Mouse (Mus musculus) kidney, adult 18-20 months (tissue): ENCODE results near the gene Twsg1.
"Not testable (repeated sequence)": the region's sequence is repeated elsewhere in the genome, so short reads cannot be mapped to it uniquely, and the experiment has no call there.

Source experiments
- DNase-seq: peaks from one replicate; pipeline ENCODE4 v3.0.0; 2021

The Twsg1 gene

GRCm38 (mm10) chr17:65950622-65951404 is at the start of gene Twsg1:
TSS of gene Twsg1 (minus strand) at chr17:65951226.
- DNase-seq: peak; percentile 98

GRCm38 (mm10) chr17:65988151-65988820 is 37.3 kb upstream of the Twsg1 start:
- no peak for DNase-seq

GRCm38 (mm10) chr17:65976720-65977119 is 25.7 kb upstream of the Twsg1 start:
- DNase-seq: not testable (repeated sequence)

- no peak for DNase-seq
These were observed 16.7 kb upstream of the Twsg1 start for GRCm38 (mm10) chr17:65967751-65968150.

GRCm38 (mm10) chr17:65962263-65962662 is 11.2 kb upstream of the Twsg1 start:
- no peak for DNase-seq

- DNase-seq: no peak
These were observed 10.6 kb upstream of the Twsg1 start for GRCm38 (mm10) chr17:65961606-65962136.

GRCm38 (mm10) chr17:65959011-65959410 is 8.0 kb upstream of the Twsg1 start:
- DNase-seq: no peak

GRCm38 (mm10) chr17:65958366-65958765 is 7.3 kb upstream of the Twsg1 start:
- DNase-seq: no peak

- DNase-seq: no peak
These were observed 6.8 kb upstream of the Twsg1 start for GRCm38 (mm10) chr17:65957782-65958325.

- no peak for DNase-seq
These were observed 6.2 kb upstream of the Twsg1 start for GRCm38 (mm10) chr17:65956993-65957781.

- no peak for DNase-seq
These were observed 5.1 kb upstream of the Twsg1 start for GRCm38 (mm10) chr17:65956140-65956539.

- DNase-seq: no peak
These were observed 2.9 kb upstream of the Twsg1 start for GRCm38 (mm10) chr17:65953959-65954358.

GRCm38 (mm10) chr17:65952083-65952482 is 1.1 kb upstream of the Twsg1 start:
- DNase-seq: no peak

GRCm38 (mm10) chr17:65950183-65950582 is 843 bp downstream of the Twsg1 start:
- no peak for DNase-seq

- DNase-seq: no peak
These were observed 3.7 kb downstream of the Twsg1 start for GRCm38 (mm10) chr17:65947307-65947706.

- DNase-seq: no peak
These were observed 5.6 kb downstream of the Twsg1 start for GRCm38 (mm10) chr17:65945420-65945819.

GRCm38 (mm10) chr17:65942394-65942793 is 8.6 kb downstream of the Twsg1 start:
- DNase-seq: peak; percentile 37

- DNase-seq: no peak
These were observed 9.8 kb downstream of the Twsg1 start for GRCm38 (mm10) chr17:65941275-65941674.

- no peak for DNase-seq
These were observed 10.8 kb downstream of the Twsg1 start for GRCm38 (mm10) chr17:65940221-65940620.

- no peak for DNase-seq
These were observed 11.4 kb downstream of the Twsg1 start for GRCm38 (mm10) chr17:65939461-65940192.

GRCm38 (mm10) chr17:65937671-65938070 is 13.4 kb downstream of the Twsg1 start:
- no peak for DNase-seq

GRCm38 (mm10) chr17:65933741-65934140 is 17.3 kb downstream of the Twsg1 start:
- no peak for DNase-seq
